Mouse (Mus musculus): ENCODE results near the gene Zdhhc24. TPM values are rescaled to one million over a fixed set of nuclear protein-coding genes. Genes with fewer than 3 reads are reported as not detected.
"Not testable (repeated sequence)": the region's sequence is repeated elsewhere in the genome, so short reads cannot be mapped to it uniquely, and the experiment has no call there.

Zdhhc24 gene
- polyA plus RNA-seq, 1 experiment from 2014 or later: 7.9 TPM

DNA sequence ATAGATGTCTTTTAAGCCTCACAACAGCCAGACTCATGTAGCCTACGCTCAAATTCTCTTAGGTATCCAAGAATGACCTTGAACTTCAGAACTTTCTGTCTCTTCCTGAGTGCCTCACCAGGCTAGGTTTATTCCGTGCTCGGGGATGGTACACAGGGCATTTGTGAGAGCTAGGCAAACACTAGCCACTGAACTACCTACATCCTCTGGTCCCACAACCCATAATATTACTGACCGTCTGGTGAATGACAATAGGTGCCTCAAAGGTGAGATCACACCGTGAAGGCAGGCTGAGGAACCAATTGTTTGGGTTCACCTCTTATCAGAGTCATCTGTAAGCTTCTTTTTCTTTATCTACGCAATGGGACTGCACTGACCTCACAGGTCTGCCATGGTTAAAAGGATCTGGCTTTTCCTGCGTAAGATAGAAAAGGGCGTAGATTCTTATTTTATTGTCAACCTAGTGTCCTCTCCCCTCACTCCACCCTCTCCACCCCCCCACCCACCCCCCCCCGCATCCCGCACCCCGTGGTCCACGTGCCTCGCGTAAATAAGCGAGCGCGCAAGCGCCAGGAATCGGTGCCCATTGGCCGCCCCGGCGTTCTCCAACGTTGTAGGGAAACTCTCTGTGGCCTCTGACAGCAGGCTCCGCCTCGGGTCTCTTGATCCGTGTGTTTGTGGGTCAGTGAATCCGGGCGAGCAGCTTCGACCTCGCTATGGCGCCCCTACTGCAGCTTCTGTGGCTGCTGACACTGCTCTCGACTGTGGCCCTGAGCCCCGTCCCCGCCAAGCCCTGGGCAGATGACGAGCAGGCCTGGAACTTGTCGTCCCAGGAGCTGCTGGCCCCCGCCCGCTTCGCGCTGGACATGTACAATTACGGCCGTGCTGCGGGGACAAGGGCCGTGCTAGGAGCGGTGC is 23.7 kb upstream of the Zdhhc24 start, which contains the start of gene Ctsf:
TSS of gene Ctsf (plus strand) at position 579 of the 918 bp plus-strand sequence.
- Histone ChIP-seq H3K4me3 (ENCODE audit: low read depth, low read length) (peak within 1 kb of the TSS; percentile 51), H3K27me3 (ENCODE audit: insufficient read depth, low read length) (peaks cover 7% of the 10 kb centered on the region; the same call in 1 of the 2 replicates), H3K36me3 (ENCODE audit: insufficient read depth) (no peaks in the 10 kb centered on the region), H3K4me1 (ENCODE audit: insufficient read depth) (no peaks in the 10 kb centered on the region; the same call in 1 of the 2 replicates), H3K27ac (ENCODE audit: low read depth) (no peak within 1 kb of the TSS), H3K4me2 (peak within 1 kb of the TSS; percentile 96), H3K9ac (peak within 1 kb of the TSS; percentile 62), H3K9me3 (ENCODE audit: low read depth, low read length) (no peaks in the 10 kb centered on the region)
- TF ChIP-seq CTCF (IDR thresholded peaks at IDR 0.05; ENCODE audit: low read depth): no peak
- DNase-seq (peak; percentile 84), ATAC-seq (ENCODE audit: insufficient read depth) (peak; percentile 78)
- 2% methylated on average over 45 of the region's 45 CpGs for WGBS

DNA sequence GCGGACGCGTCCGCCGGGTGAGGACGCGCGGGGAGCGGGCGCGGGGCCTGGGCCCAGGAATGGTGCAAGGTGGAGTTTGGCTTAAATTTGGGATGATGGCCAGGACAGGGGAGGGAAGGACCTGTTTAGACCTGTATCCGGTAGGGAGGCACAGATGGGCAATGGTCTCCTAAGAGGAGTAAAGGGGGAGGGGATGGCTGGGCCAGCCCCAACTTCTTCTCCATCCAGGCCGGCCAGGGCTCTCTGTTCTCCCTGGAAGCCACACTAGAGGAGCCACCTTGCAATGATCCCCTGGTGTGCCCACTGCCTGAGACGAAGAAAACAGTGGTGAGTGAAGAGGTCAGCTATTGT is 23.0 kb upstream of the Zdhhc24 start:
- Histone ChIP-seq H3K4me3 (ENCODE audit: low read depth, low read length) (peak overlapping the region; percentile 51), H3K4me1 (ENCODE audit: insufficient read depth) (no peaks in the 10 kb centered on the region; the same call in 1 of the 2 replicates), H3K9me3 (ENCODE audit: low read depth, low read length) (no peaks in the 10 kb centered on the region), H3K9ac (peak overlapping the region; percentile 62), H3K4me2 (peak overlapping the region; percentile 96), H3K27me3 (ENCODE audit: insufficient read depth, low read length) (peaks cover 7% of the 10 kb centered on the region; the same call in 1 of the 2 replicates), H3K27ac (ENCODE audit: low read depth) (no peak overlapping the region), H3K36me3 (ENCODE audit: insufficient read depth) (no peaks in the 10 kb centered on the region)
- ATAC-seq (ENCODE audit: insufficient read depth) (no peak; the same call in 1 of the 2 replicates), DNase-seq (no peak)
- no peak for TF ChIP-seq CTCF (IDR thresholded peaks at IDR 0.05; ENCODE audit: low read depth)
- WGBS: 2% methylated on average over 14 of the region's 14 CpGs

DNA sequence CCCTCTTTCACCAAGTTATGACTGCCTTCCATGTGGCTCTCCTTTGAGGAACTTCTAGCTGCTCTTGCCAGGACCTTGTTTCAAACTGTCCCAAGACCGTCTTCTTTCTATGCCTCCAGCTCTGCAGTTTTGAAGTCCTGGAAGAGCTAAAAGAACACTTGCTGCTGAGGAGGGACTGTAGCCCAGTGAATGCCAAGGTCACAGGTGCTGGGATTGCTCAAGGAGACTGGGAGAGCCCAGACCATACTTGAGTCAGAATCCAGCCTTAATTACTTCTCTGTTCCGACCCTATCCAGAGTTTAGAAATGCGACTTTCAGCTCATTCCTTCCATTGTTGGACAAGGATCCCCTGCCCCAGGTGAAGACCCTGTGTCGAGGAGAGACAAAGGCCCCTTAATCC is 22.5 kb upstream of the Zdhhc24 start:
- Histone ChIP-seq H3K27me3 (ENCODE audit: insufficient read depth, low read length) (peaks cover 7% of the 10 kb centered on the region; the same call in 1 of the 2 replicates), H3K9ac (no peak overlapping the region), H3K4me3 (ENCODE audit: low read depth, low read length) (peak overlapping the region; percentile 51; the same call in 1 of the 2 replicates), H3K36me3 (ENCODE audit: insufficient read depth) (no peaks in the 10 kb centered on the region), H3K27ac (ENCODE audit: low read depth) (no peak overlapping the region), H3K4me1 (ENCODE audit: insufficient read depth) (no peaks in the 10 kb centered on the region; the same call in 1 of the 2 replicates), H3K4me2 (peak overlapping the region; percentile 96; the same call in 1 of the 2 replicates), H3K9me3 (ENCODE audit: low read depth, low read length) (no peaks in the 10 kb centered on the region)
- no peak for ATAC-seq (ENCODE audit: insufficient read depth)
- no peak for TF ChIP-seq CTCF (IDR thresholded peaks at IDR 0.05; ENCODE audit: low read depth)
- 75% methylated on average over 4 of the region's 4 CpGs for WGBS
- no peak for DNase-seq

DNA sequence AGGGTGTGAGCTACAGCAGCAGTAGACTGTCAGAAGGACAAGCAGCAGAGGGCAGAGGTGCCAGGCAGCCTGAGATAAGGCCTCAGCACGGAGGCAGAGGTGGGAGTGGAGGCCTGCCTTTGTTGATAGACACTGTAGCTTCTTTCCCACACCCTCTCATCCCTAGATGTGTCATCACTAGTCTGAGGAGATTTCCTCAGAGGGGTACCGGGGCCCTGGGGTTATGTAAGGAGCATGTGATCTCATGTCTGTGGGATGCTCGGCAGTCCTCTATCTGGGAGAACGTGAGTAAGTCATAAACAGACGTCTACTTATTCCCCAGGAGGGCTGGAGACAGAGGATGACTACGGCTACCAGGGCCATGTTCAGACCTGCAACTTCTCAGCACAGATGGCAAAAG is 19.4 kb upstream of the Zdhhc24 start:
- H3K9me3 ChIP-seq (ENCODE audit: low read depth, low read length): no peaks in the 10 kb centered on the region
- no peak; the same call in 1 of the 2 replicates for ATAC-seq (ENCODE audit: insufficient read depth)
- H3K4me1 ChIP-seq (ENCODE audit: insufficient read depth): no peaks in the 10 kb centered on the region; the same call in 1 of the 2 replicates
- DNase-seq: no peak
- no peak for TF ChIP-seq CTCF (IDR thresholded peaks at IDR 0.05; ENCODE audit: low read depth)
- no peak overlapping the region for H3K9ac ChIP-seq
- peaks cover 7% of the 10 kb centered on the region; the same call in 1 of the 2 replicates for H3K27me3 ChIP-seq (ENCODE audit: insufficient read depth, low read length)
- H3K27ac ChIP-seq (ENCODE audit: low read depth): no peak overlapping the region
- 44% methylated on average over 6 of the region's 6 CpGs for WGBS
- no peak overlapping the region for H3K4me3 ChIP-seq (ENCODE audit: low read depth, low read length)
- no peak overlapping the region for H3K4me2 ChIP-seq
- no peaks in the 10 kb centered on the region for H3K36me3 ChIP-seq (ENCODE audit: insufficient read depth)

DNA sequence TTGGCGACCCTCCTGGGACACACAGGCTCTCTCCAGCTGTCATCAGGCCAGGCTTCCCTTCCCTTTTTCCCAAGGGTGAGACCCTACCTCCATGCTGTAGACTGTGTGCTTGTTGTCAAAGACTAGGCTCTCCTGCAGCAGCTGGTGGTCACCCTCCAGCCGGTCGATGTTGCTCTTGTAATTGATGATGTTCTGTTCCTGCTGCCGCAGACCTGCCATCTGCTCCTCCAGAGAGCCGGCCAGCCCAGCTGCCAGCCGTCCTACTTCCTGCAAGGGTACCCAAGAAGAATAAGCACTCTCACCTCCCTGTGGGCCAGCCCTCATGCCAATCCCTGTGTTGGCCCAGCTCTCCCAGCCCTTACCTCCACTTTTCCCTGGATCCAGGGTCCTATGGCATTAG is 15.4 kb upstream of the Zdhhc24 start:
- DNase-seq (no peak), ATAC-seq (ENCODE audit: insufficient read depth) (no peak)
- H3K27me3 ChIP-seq (ENCODE audit: insufficient read depth, low read length): 0 out of 2 replicates have a peak, but pooled peaks cover 3% of the 10 kb centered on the region
- no peak overlapping the region for H3K27ac ChIP-seq (ENCODE audit: low read depth)
- H3K4me1 ChIP-seq (ENCODE audit: insufficient read depth): no peaks in the 10 kb centered on the region
- no peak overlapping the region for H3K4me2 ChIP-seq
- no peak overlapping the region for H3K9ac ChIP-seq
- WGBS: 51% methylated on average over 6 of the region's 6 CpGs
- H3K9me3 ChIP-seq (ENCODE audit: low read depth, low read length): no peaks in the 10 kb centered on the region
- H3K4me3 ChIP-seq (ENCODE audit: low read depth, low read length): no peak overlapping the region
- no peaks in the 10 kb centered on the region for H3K36me3 ChIP-seq (ENCODE audit: insufficient read depth)
- no peak for TF ChIP-seq CTCF (IDR thresholded peaks at IDR 0.05; ENCODE audit: low read depth)

DNA sequence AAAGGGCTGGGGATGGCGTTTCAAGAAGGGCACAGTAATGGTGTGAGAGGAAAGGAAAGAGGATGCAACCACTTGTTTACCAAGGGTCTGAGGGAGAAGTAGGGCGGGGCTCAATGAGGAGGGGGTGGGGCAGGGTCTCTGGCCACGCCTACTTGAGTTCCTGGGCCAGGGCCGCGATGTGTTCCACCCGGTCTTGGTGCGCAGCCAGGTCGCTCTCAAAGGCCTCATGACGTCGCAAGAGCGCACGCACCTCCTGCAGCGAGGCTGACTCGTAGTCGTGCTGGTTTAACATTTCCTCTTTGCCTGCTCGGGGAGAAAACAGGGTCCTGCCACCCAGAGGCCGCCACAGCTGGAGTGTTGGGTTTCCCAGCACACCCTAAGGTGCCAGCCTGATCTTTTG is 13.3 kb upstream of the Zdhhc24 start:
- 3% methylated on average over 17 of the region's 17 CpGs for WGBS
- no peak overlapping the region for H3K4me3 ChIP-seq (ENCODE audit: low read depth, low read length)
- H3K9me3 ChIP-seq (ENCODE audit: low read depth, low read length): no peaks in the 10 kb centered on the region
- H3K4me1 ChIP-seq (ENCODE audit: insufficient read depth): no peaks in the 10 kb centered on the region
- TF ChIP-seq CTCF (IDR thresholded peaks at IDR 0.05; ENCODE audit: low read depth): no peak
- peak overlapping the region; percentile 40; the same call in 1 of the 2 replicates for H3K4me2 ChIP-seq
- H3K27ac ChIP-seq (ENCODE audit: low read depth): no peak overlapping the region
- H3K27me3 ChIP-seq (ENCODE audit: insufficient read depth, low read length): 0 out of 2 replicates have a peak, but pooled peaks cover 3% of the 10 kb centered on the region
- ATAC-seq (ENCODE audit: insufficient read depth) (no peak), DNase-seq (peak; percentile 71)
- no peak overlapping the region; the same call in 1 of the 2 replicates for H3K9ac ChIP-seq
- H3K36me3 ChIP-seq (ENCODE audit: insufficient read depth): no peaks in the 10 kb centered on the region

DNA sequence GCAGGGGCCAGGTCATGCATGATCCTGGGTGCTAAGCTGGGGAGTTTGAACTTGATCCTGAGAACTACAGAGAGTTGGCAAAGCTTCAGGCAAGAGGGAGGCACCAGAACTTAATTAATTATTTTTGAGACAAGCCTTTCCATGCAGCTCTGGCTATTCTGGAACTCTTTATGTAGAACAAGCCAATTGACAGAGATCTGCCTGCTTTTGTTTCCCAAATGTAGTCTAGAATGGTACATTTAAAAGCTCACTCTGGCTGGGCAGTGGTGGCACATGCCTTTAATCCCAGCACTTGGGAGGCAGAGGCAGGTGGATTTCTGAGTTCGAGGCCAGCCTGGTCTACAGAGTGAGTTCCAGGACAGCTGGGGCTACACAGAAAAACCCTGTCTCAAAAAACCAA is 3.9 kb upstream of the Zdhhc24 start:
- not testable (repeated sequence) for DNase-seq; H3K27me3 ChIP-seq (ENCODE audit: insufficient read depth, low read length); H3K9me3 ChIP-seq (ENCODE audit: low read depth, low read length); H3K36me3 ChIP-seq (ENCODE audit: insufficient read depth); ATAC-seq (ENCODE audit: insufficient read depth); H3K4me1 ChIP-seq (ENCODE audit: insufficient read depth); H3K9ac ChIP-seq; H3K4me2 ChIP-seq; H3K27ac ChIP-seq (ENCODE audit: low read depth); H3K4me3 ChIP-seq (ENCODE audit: low read depth, low read length)
- WGBS: 68% methylated on average over 1 of the region's 1 CpGs
